Mouse (Mus musculus): ENCODE results near the gene Rars2.
"Not testable (repeated sequence)": the region's sequence is repeated elsewhere in the genome, so short reads cannot be mapped to it uniquely, and the experiment has no call there.

Gene Rars2

DNA sequence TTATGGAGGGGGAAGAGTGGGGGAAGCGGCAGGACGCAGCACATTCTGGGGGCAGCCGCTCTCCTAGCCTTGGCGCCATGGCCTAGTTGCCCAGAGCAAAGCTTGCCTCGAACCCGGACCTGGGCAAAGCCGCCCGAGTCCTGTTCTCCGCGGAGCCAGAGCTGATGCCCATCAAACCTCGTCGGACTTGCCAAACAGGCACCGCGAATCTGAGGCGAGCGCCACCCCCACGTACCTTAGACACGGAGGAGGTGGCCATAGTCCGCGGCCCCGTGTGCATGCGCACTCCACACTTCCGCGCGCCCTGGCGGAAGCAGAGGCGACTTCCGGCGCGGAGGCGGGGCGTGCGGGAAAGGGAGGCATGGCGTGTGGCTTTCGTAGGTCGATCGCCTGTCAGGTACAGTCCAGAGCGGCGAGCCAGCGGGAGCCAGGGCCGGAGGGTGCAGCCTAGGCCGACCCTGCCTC, at the start of gene Rars2, which contains the start of gene Orc3:
Rars2 (plus strand) TSS at position 328 of the 465 bp plus-strand sequence.
Orc3 (minus strand) TSS at position 315 of the 465 bp plus-strand sequence.
- peak; percentile 85 to 91 for DNase-seq (ENCODE audit: low spot score in 2 of 2)

DNA sequence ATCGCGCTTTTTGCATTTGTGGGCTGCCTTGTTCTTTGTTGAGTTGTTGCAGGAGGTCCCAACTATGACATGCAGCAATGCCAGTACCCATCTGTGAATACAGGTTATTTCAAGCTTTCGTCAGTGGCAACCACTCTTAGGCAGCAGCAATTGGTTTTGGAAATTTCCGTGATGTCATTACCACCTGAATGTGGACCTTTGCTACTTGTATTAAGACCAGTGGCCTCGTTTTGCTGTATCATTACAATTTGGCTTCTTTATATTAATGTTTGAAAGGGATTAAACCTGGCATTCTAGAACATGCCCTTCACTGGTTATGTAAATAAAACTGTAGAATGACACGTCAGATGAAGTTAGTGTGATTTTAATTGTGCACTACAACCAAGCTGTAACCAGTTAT, 48.5 kb upstream of the Rars2 start:
- no peak for DNase-seq (ENCODE audit: low spot score in 2 of 2)

DNA sequence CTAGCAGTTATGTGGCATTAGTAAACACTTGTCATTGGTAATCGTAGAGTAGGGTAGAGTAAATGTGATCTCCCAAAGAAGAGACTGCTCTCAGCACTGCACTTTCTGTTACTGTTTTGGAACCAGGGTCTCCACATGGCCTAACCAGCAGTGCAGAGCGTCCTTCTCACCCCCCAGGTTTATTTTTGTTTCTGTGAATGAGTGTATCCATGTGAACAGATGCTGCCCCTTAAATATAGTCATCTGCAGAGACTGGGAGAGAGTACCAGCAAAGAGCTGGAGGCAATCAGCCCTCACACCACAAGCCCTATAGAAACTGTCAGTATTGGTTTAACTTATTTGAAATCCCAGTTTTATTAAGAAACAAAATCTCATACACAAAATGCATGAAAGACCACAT, 41.9 kb upstream of the Rars2 start:
- DNase-seq (ENCODE audit: low spot score in 2 of 2), result no peak

DNA sequence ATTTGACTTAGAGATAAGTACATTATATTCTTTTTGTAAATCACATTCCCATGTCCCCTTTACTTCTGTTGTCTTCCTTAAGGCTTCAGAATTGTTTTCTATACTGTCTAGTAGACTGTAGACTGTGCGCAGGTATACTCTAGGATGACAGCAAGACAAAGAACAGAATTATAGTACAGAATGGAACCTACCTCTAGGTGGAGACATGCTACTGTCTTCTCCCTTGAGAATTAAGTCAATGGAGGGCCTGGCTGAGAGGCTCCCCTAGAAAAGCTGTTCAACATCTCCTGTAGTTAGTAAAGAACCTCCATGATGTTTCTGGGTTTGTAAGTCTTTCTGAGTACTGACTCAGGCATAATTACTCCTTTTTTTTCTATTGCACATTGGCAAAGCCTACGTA, 37.7 kb upstream of the Rars2 start:
- no peak for DNase-seq (ENCODE audit: low spot score in 2 of 2)

DNA sequence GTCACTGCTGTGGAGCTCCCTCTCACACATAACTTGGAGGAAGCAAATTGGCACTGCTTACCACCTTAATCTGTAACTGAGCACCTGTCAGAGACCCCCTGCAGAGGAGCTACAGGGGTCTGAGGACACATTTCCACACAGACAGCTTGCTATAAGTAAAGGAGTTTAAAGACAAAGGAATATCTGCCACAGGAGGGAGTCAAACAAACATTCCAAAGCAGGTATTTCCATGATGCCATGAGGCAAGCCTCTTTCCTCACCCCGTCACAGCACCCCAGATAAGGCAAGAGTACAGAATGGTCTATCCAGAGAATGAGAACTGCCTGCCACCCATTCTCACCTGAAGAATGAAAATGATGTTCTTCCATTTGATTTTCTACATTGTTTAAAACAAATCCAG, 35.5 kb upstream of the Rars2 start:
- no peak for DNase-seq (ENCODE audit: low spot score in 2 of 2)

DNA sequence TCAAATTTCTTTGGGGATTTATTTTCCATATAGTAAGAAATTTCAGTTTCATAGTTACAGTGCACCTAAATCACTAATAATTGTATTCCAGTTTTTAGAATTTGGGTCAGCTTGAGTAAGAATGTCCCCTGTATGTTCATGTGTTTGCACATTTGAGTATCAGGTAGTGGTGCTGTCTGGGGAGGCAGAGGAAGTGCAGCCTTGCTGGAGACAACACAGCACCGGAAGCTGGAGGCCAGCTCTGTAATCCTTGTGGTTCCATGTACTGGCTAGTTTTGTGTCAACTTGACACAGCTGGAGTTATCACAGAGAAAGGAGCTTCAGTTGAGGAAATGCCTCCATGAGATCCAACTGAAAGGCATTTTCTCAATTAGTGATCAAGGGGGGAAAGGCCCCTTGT, 33.3 kb upstream of the Rars2 start:
- DNase-seq (ENCODE audit: low spot score in 2 of 2), result not testable (repeated sequence)

DNA sequence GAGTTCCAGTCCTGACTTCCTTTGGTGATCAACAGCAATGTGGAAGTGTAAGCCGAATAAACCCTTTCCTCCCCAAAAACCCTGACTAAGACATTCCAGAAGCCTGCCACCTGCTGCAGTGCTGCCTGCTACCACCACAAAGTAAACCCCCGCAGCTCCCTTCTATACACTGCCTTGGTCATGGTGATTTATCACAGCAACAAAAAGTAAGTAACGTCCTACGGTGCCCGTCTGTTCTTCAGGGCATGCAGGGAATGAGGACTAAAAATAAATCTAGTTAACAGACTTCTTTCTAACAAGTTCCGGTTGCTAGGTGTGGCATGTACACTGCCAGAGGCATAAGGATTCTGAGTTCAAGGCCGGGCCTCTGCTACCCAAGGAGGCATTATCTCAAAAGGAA, 32.8 kb upstream of the Rars2 start:
- no peak for DNase-seq (ENCODE audit: low spot score in 2 of 2)

DNA sequence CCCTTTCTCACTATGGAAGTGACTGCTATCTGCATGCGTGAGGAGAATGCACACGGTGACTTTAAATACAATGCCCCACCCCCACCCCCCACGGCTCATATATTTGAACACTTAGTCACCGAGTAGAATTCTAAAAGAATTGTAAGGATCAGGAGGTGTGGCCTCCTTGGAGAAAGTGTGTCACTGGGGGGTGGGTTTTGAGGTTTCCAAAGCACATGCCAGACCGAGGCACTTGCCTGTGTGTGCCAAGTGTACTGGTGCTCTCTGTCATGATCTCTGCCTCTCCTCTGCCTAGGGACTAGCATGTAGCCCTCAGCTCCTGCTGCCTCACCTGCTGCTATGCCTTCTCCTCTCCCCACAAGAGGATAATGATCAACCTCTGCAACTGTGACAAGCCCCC, 32.3 kb upstream of the Rars2 start:
- DNase-seq (ENCODE audit: low spot score in 2 of 2), result no peak

DNA sequence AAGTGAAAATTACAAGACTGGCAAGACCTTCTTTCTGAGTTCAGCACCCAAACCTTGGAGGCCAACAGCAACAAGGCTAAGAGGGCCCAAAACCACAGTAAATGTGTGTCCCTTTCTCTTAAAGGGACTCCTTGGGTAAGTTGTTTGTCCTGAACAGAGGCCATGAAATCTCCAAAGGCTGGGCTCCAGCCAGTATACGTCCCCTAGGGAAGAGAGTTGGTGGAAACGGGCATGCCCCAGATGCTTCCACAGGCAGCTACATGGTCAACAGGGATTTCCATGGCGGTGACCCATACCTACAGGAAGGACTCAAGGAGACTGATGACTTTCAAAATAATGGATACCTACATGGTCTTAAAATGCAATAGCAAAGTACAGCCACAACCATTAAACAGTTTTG, 31.3 kb upstream of the Rars2 start:
- DNase-seq (ENCODE audit: low spot score in 2 of 2), result no peak

DNA sequence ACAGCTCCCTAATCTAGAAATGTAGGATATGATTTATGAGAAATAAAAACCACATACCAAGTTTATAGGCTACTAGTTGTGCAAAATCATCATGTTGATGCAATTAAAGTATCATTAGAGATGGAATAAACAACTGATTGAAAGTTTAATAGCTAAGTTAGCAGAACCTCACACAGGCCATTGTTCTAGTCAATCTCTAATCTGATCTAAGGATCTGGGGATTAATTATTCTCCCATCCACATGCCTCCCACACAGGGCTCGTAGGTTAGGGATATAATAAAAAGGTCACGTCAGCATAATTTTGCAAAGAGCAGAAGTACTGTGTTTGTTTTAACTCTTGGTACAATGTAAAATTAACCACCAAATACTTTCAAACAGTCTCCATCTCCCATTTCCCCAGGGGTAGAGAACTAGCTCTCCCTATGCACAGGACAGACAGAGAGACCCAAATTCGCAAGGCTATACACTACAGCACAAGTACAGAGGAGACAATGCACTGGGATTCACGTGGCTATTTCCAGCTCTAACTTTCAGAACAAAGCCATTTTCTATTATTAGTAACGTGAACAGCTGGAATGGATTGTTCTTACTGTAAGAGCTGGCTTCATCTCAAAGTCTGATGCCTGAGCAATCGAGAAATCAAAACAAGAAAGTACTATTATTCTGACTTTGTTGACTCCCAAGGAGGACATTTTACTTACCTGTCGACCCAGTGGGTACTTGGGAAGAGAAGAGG, 29.7 kb upstream of the Rars2 start:
- no peak for DNase-seq (ENCODE audit: low spot score in 2 of 2)

DNA sequence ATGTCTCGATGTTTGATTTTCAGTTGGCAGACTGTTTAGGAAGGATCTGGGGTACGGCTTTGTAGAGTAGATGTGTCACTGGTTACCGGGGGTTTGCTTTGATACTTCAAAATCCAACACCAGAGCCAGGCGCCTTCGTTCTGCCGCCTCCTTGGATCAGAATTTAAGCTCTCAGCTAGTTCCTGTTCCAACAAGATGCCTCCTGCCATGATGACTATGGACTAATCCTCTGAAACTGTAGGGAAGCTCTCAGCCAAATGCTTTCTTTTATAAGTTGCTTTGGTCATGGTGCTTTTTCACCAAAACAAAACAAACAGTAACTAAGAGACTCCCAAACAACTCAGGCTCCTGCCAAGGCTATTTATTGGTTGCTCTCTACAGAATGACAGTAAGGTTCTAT, 11.6 kb upstream of the Rars2 start:
- DNase-seq (ENCODE audit: low spot score in 2 of 2), result no peak

DNA sequence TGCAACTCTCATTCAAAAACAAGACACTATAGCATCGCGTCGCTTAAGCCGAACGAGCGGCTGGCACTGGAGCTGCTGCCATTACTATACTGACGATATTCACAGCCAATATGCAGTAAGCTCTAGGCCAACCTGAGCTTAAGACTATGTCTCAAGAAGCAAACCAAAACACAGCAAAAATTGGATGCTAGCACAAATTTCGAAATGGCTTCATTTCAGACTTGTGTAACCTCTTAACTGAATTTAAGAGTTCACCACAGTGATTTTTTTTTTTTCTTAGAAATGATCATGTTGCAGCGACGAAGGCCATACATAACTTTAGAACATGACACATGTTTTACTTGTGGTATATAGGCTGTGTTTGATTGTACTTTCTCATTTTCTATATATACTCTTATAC, 8.1 kb upstream of the Rars2 start:
- DNase-seq (ENCODE audit: low spot score in 2 of 2), result no peak

DNA sequence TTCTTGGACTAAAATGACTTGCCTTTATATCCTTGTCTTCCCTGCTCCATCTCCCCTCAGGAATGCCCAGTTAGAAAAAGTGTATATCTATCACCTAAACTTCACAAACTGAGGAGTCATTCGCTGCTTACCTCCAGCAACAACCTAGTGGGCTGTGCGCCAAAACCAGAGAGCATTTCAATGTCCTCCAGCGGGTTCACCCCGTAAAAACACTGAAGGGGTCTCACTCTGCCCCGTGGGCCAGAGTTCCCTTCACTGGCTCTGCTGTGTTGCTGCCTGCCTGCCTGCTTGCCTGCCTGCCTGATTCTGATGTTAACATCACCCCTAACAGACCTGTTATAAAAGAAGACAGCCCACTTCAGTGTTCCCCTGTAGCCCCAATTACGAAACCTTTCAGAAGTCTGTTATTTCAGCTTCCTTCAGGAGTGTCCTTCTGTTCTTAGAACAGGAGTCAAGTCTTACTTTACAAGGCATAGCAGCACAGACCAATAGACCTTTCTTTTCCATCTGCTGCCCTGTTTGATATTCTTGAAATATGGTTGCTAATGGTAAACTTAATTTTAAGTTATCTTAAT, 1.1 kb upstream of the Rars2 start:
- DNase-seq (ENCODE audit: low spot score in 2 of 2), result no peak

DNA sequence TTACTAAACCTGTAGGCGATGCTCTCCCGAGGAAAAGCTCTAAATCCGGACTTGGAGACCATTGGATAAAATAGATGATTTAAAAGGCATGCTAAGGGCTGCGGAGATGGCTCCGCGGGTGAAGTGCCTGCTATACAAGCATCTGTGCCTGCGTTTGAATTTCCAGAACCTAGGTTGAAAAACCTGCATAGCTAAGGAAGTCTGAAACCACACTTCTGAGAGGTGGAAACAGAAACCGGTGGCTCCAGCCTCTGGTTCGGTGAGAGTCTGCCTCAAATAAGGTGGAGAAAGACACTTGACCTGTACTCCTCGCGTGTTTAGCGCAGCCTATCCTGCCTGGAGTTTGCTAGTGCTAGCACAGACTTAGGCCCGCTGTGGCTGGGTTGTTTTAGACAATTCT, 546 bp downstream of the Rars2 start:
- DNase-seq (ENCODE audit: low spot score in 2 of 2), result no peak

DNA sequence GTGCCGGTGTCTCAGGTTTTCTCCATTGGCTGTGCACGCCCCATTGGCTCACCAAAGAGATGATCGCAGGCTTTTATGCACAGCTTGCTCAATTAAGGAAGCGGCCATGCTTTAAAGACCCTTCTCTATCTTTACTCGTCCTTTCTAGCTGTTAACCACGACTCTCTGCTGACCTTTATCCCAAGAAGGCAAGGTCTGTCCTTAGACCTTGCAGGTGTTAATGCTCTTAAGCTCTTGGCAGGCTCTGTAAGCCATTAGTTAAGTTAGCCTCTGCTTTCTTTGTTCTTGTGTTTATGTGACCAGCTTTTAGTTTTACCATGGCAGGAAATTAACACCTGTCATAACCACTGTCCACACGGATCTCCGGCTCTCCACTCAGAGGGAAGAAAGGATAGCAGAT, 1.4 kb downstream of the Rars2 start:
- no peak for DNase-seq (ENCODE audit: low spot score in 2 of 2)

DNA sequence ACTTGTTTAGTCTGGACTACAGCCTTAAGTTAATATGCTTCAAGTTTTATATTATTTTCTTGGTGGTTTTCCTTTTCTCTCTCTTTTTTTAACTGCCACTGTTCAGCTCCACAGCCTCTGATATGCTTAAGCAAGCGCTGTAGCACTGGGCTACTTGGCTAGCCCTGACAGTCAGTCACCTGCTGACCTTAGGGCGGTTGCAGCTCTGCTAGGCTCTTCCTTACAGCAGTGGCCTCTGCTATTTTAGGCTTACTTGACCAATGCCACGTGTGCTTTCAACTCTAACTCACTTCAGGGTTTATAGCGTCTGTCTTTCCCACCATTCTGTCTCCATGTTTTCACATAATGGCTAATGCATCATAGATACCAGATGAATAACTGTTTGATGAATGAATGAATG, 10.8 kb downstream of the Rars2 start:
- no peak for DNase-seq (ENCODE audit: low spot score in 2 of 2)

DNA sequence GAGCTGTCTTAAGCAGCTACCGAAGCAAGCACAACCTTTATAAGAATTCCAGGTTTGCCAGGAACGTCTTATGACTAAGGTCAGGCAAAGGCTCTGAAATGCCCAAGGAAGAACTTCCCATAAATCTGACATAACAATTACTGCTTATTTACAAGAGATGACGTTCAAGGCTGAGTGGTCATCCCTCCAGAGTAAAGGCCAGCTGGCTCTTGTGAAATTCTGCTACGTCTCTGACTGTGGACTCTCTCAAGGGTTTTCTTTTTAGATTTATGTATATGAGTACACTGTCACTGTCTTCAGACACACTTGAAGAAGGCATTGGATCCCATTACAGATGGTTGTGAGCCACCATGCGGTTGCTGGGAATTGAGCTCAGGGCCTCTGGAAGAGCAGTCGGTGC, 11.6 kb downstream of the Rars2 start:
- DNase-seq (ENCODE audit: low spot score in 2 of 2), result no peak

DNA sequence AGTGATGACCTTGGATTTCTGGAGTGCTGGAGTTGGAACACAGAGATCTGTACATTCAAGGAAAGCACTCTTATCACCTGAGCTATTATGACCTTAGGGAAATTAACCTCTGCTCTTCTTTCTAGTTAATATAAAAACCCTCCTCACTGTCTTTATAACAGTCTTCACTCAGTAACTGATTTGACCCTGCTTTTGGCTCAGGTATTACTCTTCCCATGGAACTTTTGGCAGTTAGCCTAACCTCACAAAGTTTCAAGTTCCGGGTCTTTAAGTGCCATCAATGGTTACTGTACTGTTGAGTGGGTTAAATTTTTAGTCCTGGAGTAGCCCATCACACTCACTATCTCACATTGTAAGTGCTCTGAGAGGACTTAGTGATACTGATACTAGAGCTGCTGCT, 15.2 kb downstream of the Rars2 start:
- DNase-seq (ENCODE audit: low spot score in 2 of 2), result no peak

DNA sequence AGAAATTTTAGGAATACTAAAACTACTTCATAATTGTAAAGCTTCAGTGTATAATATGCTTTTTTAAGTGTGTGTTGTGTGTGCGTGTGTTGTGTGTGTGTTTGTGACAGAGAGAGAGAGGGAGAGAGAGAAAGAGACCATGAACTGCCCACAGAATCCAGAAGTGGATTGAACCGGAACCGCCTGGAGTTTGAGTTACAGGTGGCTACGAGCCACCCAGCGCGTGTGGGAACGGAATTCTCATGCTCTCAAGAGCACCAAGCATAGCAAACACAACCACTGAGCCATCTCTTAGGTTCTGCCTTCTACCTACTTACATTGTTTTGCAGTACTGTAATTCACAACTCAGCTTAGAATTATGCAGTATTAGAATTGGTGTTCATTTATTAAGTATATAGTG, 19.4 kb downstream of the Rars2 start:
- no peak for DNase-seq (ENCODE audit: low spot score in 2 of 2)

DNA sequence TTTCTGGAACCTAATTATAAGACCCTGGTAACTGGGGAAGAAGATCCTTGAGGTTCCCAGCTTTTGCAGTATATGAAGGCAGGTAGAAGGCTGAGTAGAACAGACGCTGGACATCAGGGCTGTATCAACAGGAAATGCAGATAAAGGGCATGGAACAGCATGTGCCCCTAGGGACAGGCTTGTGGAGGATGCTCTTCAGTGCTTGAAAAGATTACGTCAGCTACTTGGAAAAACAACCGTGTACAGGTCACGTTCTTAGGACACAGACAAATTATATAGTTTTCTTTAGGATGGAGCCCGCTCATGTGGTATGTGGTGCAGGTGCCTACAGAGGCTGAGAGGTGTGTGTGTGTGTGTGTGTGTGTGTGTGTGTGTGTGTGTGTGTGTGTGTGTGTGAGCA, 21.3 kb downstream of the Rars2 start:
- no peak for DNase-seq (ENCODE audit: low spot score in 2 of 2)

DNA sequence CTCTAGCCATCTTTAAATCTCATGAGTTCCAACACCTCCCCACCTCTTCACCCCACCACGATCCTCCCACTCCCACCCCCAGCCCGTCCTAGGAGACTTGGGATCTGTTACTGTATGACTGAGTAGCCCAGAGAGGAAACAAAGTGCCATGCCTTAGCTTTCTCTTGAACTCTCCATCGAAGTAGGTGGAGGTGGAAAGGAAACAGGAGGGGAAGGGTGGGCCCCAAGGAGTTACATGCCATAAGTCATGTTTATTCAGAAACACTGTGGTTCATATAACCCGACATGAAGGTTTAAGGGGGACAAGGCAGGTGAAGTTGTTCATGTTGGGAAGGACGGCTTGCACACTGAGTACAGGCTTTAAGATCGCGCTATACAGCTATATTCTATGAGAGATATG, 22.6 kb downstream of the Rars2 start:
- no peak for DNase-seq (ENCODE audit: low spot score in 2 of 2)

DNA sequence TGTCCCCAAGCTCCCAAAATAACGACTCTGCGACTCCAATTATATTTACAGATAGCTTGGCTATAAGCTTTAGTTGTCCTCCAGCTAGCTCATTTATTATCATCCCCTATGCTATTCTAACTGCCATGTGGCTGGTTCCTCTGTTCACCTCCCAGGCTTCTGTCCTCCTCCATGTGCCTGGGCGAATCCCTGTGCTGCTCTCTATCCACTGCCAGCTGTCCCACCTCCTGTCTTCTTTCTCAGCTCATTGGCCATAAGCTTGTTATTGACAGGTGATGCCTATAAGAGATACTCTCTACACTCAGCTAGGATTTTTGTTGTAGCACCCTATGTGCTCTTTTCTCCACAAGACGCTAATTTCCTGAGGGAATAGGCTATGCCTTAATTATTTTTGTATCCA, 23.1 kb downstream of the Rars2 start:
- DNase-seq (ENCODE audit: low spot score in 2 of 2), result no peak

DNA sequence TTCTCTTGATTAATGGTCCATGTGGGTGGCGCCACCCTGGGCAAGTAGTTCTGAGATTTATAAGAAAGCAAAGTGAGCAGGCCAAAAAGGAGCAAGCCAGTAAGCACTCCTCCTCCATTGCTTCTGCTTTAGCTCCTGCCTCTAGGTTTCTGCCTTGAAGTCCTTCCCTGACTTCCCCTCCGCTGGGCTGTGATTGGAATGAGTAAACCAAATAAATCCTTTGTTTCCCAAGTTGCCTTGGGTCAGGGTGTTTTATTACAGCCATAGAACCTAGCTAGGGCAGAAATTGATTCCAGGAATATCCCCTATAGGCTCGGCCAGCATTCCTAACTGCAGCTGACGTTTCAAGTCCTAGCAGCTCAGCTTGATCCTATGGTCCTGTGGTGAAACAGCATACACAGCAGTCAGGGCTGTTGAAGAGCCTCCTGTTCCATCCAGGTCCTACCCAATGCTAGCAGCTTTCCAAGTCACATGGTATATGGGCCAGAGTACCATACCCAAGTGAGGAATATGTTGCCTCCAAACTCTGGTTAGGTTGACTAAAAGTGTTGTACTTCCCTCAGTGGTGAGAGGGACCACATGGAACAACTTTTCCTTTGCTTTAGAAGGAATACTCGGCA, 25.1 kb downstream of the Rars2 start:
- no peak for DNase-seq (ENCODE audit: low spot score in 2 of 2)

All from urinary bladder, postnatal 4 days (tissue).